Mouse (Mus musculus) stomach, postnatal 0 days (tissue): ENCODE measurements at regions not wholly inside any gene's neighbourhood (a gene's known extent, or its start where the extent isn't known, plus 50 kb on each side); places are given as distances from the start of the nearest gene placed in this dataset.

Experiments used
- CTCF ChIP-seq: IDR thresholded peaks from 2 replicates; pipeline ENCODE4 v1.5.1; 2016; ENCODE audit warnings: antibody characterized with exemption, low read depth, mild to moderate bottlenecking, moderate library complexity
- EP300 ChIP-seq: optimal IDR thresholded peaks from 2 replicates; pipeline ENCODE3; 2016; ENCODE audit warnings: antibody characterized with exemption

- TF ChIP-seq CTCF: no peak
- no peak for TF ChIP-seq EP300
These were observed 103.1 kb upstream of the Ccdc54 start for GRCm38 (mm10) chr16:50694045-50694444.
